Mouse (Mus musculus) embryonic fibroblast, embryonic 13.5 days (primary cell): Measurements from ENCODE around the gene Aip.

Experiments used
- CTCF ChIP-seq: IDR thresholded peaks from 2 replicates; pipeline ENCODE4 v1.5.1; 2011; ENCODE audit warnings: mild to moderate bottlenecking, control low read depth, low read length, moderate library complexity, borderline replicate concordance; ENCODE audit not compliant: insufficient read depth
- POLR2A ChIP-seq: IDR thresholded peaks from 2 replicates; pipeline ENCODE4 v1.6.1; 2011; ENCODE audit warnings: low read depth, mild to moderate bottlenecking, control low read depth, low read length, moderate library complexity

GRCm38 (mm10) chr19:4125741-4126696 lies at the start of gene Aip:
- TF ChIP-seq CTCF, result peak; percentile 42; the same call in 1 of the 2 replicates
- peak; percentile 84 for TF ChIP-seq POLR2A
